Comparison of ENCODE assay signal across 10 mouse cellular contexts in genomic region chr11:108224233-108224973, GRCm38 (mm10).
DNase-seq lines count a peak whose midpoint lies in the region; ATAC-seq and TF ChIP-seq lines count a peak whose summit lies in the region.
"Had no signal": no experiment of that assay in that cellular context is flagged by ENCODE, and none has a peak within 500 bp of the region (broad histone marks: within the 10 kb centered on the region; RNA-seq: fewer than 3 reads in every experiment).

No protein-coding gene starts in this region.

- TF ChIP-seq CTCF in lung, adult 2 months (IDR thresholded peaks at IDR 0.05; ENCODE audit: insufficient read depth, low read length): no peak

- 28% methylated on average over 11 of the region's 11 CpGs for WGBS in heart, embryonic 14.5 days
- 48% methylated on average over 11 of the region's 11 CpGs for WGBS in lung, adult 2 months
- 52% methylated on average over 11 of the region's 11 CpGs for WGBS in forebrain, embryonic 11.5 days

- peak overlapping the region; percentile 53 to 59 for H3K27ac ChIP-seq in heart, embryonic 14.5 days (replicated peaks in 1 of 2; ENCODE audit: control insufficient read depth in 1 of 2, insufficient read depth in 1 of 2, low read depth in 2 of 2, low read length in 2 of 2)
- no peak overlapping the region for H3K27ac ChIP-seq in forebrain, embryonic 11.5 days (ENCODE audit: low read depth, low read length)
- H3K27ac ChIP-seq: macrophage had no signal

- H3K27me3 ChIP-seq in heart, embryonic 14.5 days (ENCODE audit: control insufficient read depth, insufficient read depth, low read length): no peaks in the 10 kb centered on the region
- H3K27me3 ChIP-seq in forebrain, embryonic 11.5 days (ENCODE audit: control insufficient read depth, insufficient read depth, low read length): no peaks in the 10 kb centered on the region

- H3K36me3 ChIP-seq in heart, embryonic 14.5 days (ENCODE audit: control insufficient read depth, insufficient read depth, low read length): no peaks in the 10 kb centered on the region
- H3K36me3 ChIP-seq in forebrain, embryonic 11.5 days (ENCODE audit: control insufficient read depth, insufficient read depth, low read length): no peaks in the 10 kb centered on the region

- H3K4me3 ChIP-seq in heart, embryonic 14.5 days (ENCODE audit: control insufficient read depth in 1 of 2, insufficient read depth in 1 of 2, low read depth in 1 of 2, low read length in 2 of 2): no peak overlapping the region
- no peak overlapping the region for H3K4me3 ChIP-seq in lung, adult 2 months (replicated peaks; ENCODE audit: extremely low read depth, low read depth, low read length)
- no peak overlapping the region for H3K4me3 ChIP-seq in forebrain, embryonic 11.5 days (ENCODE audit: low read depth, low read length)

- no peaks in the 10 kb centered on the region for H3K9me3 ChIP-seq in heart, embryonic 14.5 days (ENCODE audit: control insufficient read depth, low read length)
- no peaks in the 10 kb centered on the region for H3K9me3 ChIP-seq in forebrain, embryonic 11.5 days (ENCODE audit: control insufficient read depth, low read length)

- no peak for ATAC-seq in heart, embryonic 14.5 days (ENCODE audit: insufficient number of reproducible peaks, insufficient read depth, low FRiP score, low read depth)
- no peak for ATAC-seq in megakaryocyte progenitor cell, adult 5-6 weeks (replicated peaks; ENCODE audit: poor library complexity)
- no peak for ATAC-seq in forebrain, embryonic 11.5 days (replicated peaks; ENCODE audit: low FRiP score)

- DNase-seq in heart, postnatal 4 days: no peak
- DNase-seq in lung, postnatal 10 days: peak; percentile 34
- no peak for DNase-seq in lung, adult 2 months
- DNase-seq in cerebellum, postnatal 25 days: peak; percentile 26 to 46
- peak; percentile 44 for DNase-seq in thymus, postnatal 0 days (ENCODE audit: low spot score)
- no peak for DNase-seq in forebrain, embryonic 11.5 days (ENCODE audit: low spot score)
- DNase-seq: right cerebral cortex, postnatal 25 days had no signal

- H3K9ac ChIP-seq in heart, embryonic 14.5 days (ENCODE audit: low read length): no peak overlapping the region
- H3K9ac ChIP-seq in forebrain, embryonic 11.5 days (ENCODE audit: low read length): no peak overlapping the region

- H3K4me1 ChIP-seq in heart, embryonic 14.5 days (ENCODE audit: control insufficient read depth in 2 of 2, insufficient read depth in 2 of 2, low read length in 2 of 2): peaks cover 40 to 62% of the 10 kb centered on the region in 2 experiments
- peaks cover 6% of the 10 kb centered on the region for H3K4me1 ChIP-seq in lung, adult 2 months (ENCODE audit: control insufficient read depth, insufficient read depth, low read length)
- no peaks in the 10 kb centered on the region for H3K4me1 ChIP-seq in forebrain, embryonic 11.5 days (replicated peaks; ENCODE audit: control insufficient read depth, insufficient read depth, low read length)

- H3K4me2 ChIP-seq in heart, embryonic 14.5 days (ENCODE audit: low read length): peak overlapping the region; percentile 44
- no peak overlapping the region for H3K4me2 ChIP-seq in forebrain, embryonic 11.5 days (ENCODE audit: low read depth, low read length, severe bottlenecking)

- TF ChIP-seq POLR2A in lung, adult 2 months (IDR thresholded peaks at IDR 0.05; ENCODE audit: borderline replicate concordance, extremely low read depth, low read depth, low read length): no peak

Comparison
In these comparisons a context has a peak if more than half of its experiments do, and no peak if none do; other contexts are left out.
1. DNase-seq: peak in lung, postnatal 10 days (single experiment), cerebellum, postnatal 25 days (2 of 2) and thymus, postnatal 0 days (single experiment); none in heart, postnatal 4 days (single experiment), lung, adult 2 months (single experiment) and forebrain, embryonic 11.5 days (single experiment).